Mouse (Mus musculus): ENCODE data around the gene Chit1.

GRCm38 (mm10) chr1:134095721-134096120 is 15.3 kb upstream of the Chit1 start:
- TF ChIP-seq POLR2A (IDR thresholded peaks at IDR 0.05; ENCODE audit: control insufficient read depth in 1 of 2, insufficient read depth in 1 of 2, low read depth in 1 of 2, low read length in 2 of 2, poor library complexity in 1 of 2) (no peak), SIN3A (IDR thresholded peaks at IDR 0.05; ENCODE audit: low read length) (no peak), MAX (IDR thresholded peaks at IDR 0.05; ENCODE audit: low read length) (no peak)

Data from MEL (cell line).